Mouse (Mus musculus) intestine, embryonic 15.5 days (tissue): Measurements from ENCODE around the gene Emc6. TPM values are rescaled to one million over a fixed set of nuclear protein-coding genes. Genes with fewer than 3 reads are reported as not detected.

ENCODE experiments used
- ATAC-seq: fragments of 200-750 bp; cut with Nextera tagmentation; 2 replicates; pipeline ENCODE4 v1.8.0; 2017; ENCODE audit warnings: moderate TSS enrichment, moderate library complexity
- H3K27ac ChIP-seq: fragments of 300-500 bp; sonication (generic); 2 replicates; pipeline ENCODE4 v1.5.1; 2015; ENCODE audit warnings: mild to moderate bottlenecking, inconsistent platforms
- H3K27me3 ChIP-seq: fragments of 300-500 bp; sonication (generic); replicated peaks from 2 replicates; pipeline ENCODE4 v1.6.1; 2015; ENCODE audit warnings: inconsistent platforms
- H3K36me3 ChIP-seq: fragments of 300-500 bp; sonication (generic); 2 replicates; pipeline ENCODE4 v1.6.1; 2015; ENCODE audit warnings: inconsistent platforms
- H3K4me1 ChIP-seq: fragments of 300-500 bp; sonication (generic); replicated peaks from 2 replicates; pipeline ENCODE4 v1.6.1; 2015; ENCODE audit warnings: inconsistent platforms
- H3K4me2 ChIP-seq: fragments of 300-500 bp; sonication (generic); replicated peaks from 2 replicates; pipeline ENCODE4 v1.6.1; 2015; ENCODE audit warnings: mild to moderate bottlenecking, inconsistent platforms
- H3K4me3 ChIP-seq: fragments of 300-500 bp; sonication (generic); replicated peaks from 2 replicates; pipeline ENCODE4 v1.5.1; 2015; ENCODE audit warnings: inconsistent platforms
- H3K9ac ChIP-seq: fragments of 300-500 bp; sonication (generic); 2 replicates; pipeline ENCODE4 v1.6.1; 2015; ENCODE audit warnings: inconsistent platforms
- H3K9me3 ChIP-seq: fragments of 300-500 bp; sonication (generic); 2 replicates; pipeline ENCODE4 v1.6.1; 2016; ENCODE audit warnings: inconsistent platforms
- WGBS: fragments of 180-500 bp; shearing (Covaris S2); methylation state at CpG from one replicate; pipeline ENCODE4 v1.1.7; 2015; 5-methylcytosine and 5-hydroxymethylcytosine counted together
- polyA plus RNA-seq: library from polyadenylated mRNA; unstranded; fragments of >200 nt; fragmentation: Nextera tagmentation; extraction: Ambion mirVana; gene quantifications from 2 replicates; pipeline ENCODE4 v1.2.1, GENCODE M21; 2015

The Emc6 gene
- polyA plus RNA-seq, 1 experiment from 2014 or later, result 126 TPM

- no peak overlapping the region for H3K4me2 ChIP-seq
- WGBS, result 48% methylated on average over 1 of the region's 1 CpGs
Measured at GRCm38 (mm10) chr11:73144261-73144681, 32.6 kb downstream of the Emc6 start.

GRCm38 (mm10) chr11:73137591-73138501 is 39.0 kb downstream of the Emc6 start, which contains the start of gene Haspin:
Gene Haspin (minus strand): TSS chr11:73138294.
- H3K4me1 ChIP-seq, result peaks cover 9% of the 10 kb centered on the region; the same call in 1 of the 2 replicates
- H3K27me3 ChIP-seq, result no peaks in the 10 kb centered on the region
- H3K4me2 ChIP-seq, result peak within 1 kb of the TSS; percentile 63
- no peaks in the 10 kb centered on the region for H3K9me3 ChIP-seq
- H3K36me3 ChIP-seq, result peaks cover 6% of the 10 kb centered on the region; the same call in 1 of the 2 replicates
- H3K9ac ChIP-seq, result peak within 1 kb of the TSS; percentile 58
- WGBS, result under 1% methylated on average over 81 of the region's 84 CpGs
- peak within 1 kb of the TSS; percentile 78 for H3K4me3 ChIP-seq
- peak; percentile 97 for ATAC-seq
- 0 out of 2 replicates have a peak within 1 kb of the TSS, but pooled peaks have one; percentile 5 for H3K27ac ChIP-seq

More at GRCm38 (mm10) chr11:73144261-73144681, 32.6 kb downstream of the Emc6 start:
- Histone ChIP-seq H3K4me3 (no peak overlapping the region), H3K27me3 (no peaks in the 10 kb centered on the region), H3K4me1 (no peaks in the 10 kb centered on the region), H3K27ac (no peak overlapping the region), H3K36me3 (no peaks in the 10 kb centered on the region), H3K9ac (no peak overlapping the region), H3K9me3 (no peaks in the 10 kb centered on the region)
- no peak for ATAC-seq

GRCm38 (mm10) chr11:73137116-73137515 is 39.7 kb downstream of the Emc6 start:
- peak overlapping the region; percentile 58 for H3K9ac ChIP-seq
- H3K4me2 ChIP-seq, result peak overlapping the region; percentile 63
- peaks cover 8% of the 10 kb centered on the region; the same call in 1 of the 2 replicates for H3K36me3 ChIP-seq
- peak; percentile 15 for ATAC-seq
- H3K4me1 ChIP-seq, result peaks cover 9% of the 10 kb centered on the region; the same call in 1 of the 2 replicates
- no peaks in the 10 kb centered on the region for H3K9me3 ChIP-seq
- H3K27me3 ChIP-seq, result no peaks in the 10 kb centered on the region
- peak overlapping the region; percentile 78 for H3K4me3 ChIP-seq
- 15% methylated on average over 11 of the region's 11 CpGs for WGBS
- 0 out of 2 replicates have a peak overlapping the region, but pooled peaks have one; percentile 18 for H3K27ac ChIP-seq

GRCm38 (mm10) chr11:73136587-73136986 is 40.2 kb downstream of the Emc6 start:
- no peak for ATAC-seq
- Histone ChIP-seq H3K9ac (peak overlapping the region; percentile 58), H3K4me2 (peak overlapping the region; percentile 63), H3K36me3 (peaks cover 9% of the 10 kb centered on the region; the same call in 1 of the 2 replicates), H3K4me1 (peaks cover 9% of the 10 kb centered on the region; the same call in 1 of the 2 replicates), H3K4me3 (peak overlapping the region; percentile 78), H3K27me3 (no peaks in the 10 kb centered on the region), H3K9me3 (no peaks in the 10 kb centered on the region), H3K27ac (0 out of 2 replicates have a peak overlapping the region, but pooled peaks have one; percentile 18)
- WGBS, result 64% methylated on average over 6 of the region's 6 CpGs

- H3K36me3 ChIP-seq, result peaks cover 9% of the 10 kb centered on the region; the same call in 1 of the 2 replicates
- no peaks in the 10 kb centered on the region for H3K9me3 ChIP-seq
- H3K27me3 ChIP-seq, result no peaks in the 10 kb centered on the region
- peaks cover 9% of the 10 kb centered on the region; the same call in 1 of the 2 replicates for H3K4me1 ChIP-seq
- ATAC-seq, result no peak
- no peak overlapping the region for H3K9ac ChIP-seq
- peak overlapping the region; percentile 29 for H3K4me2 ChIP-seq
- H3K4me3 ChIP-seq, result no peak overlapping the region
- WGBS, result 86% methylated on average over 5 of the region's 5 CpGs
- H3K27ac ChIP-seq, result no peak overlapping the region
Measured at GRCm38 (mm10) chr11:73134222-73134621, 42.6 kb downstream of the Emc6 start.

GRCm38 (mm10) chr11:73132999-73133398 is 43.8 kb downstream of the Emc6 start:
- 97% methylated on average over 6 of the region's 6 CpGs for WGBS

GRCm38 (mm10) chr11:73131020-73131419 is 45.8 kb downstream of the Emc6 start:
- no peaks in the 10 kb centered on the region for H3K27me3 ChIP-seq
- H3K4me1 ChIP-seq, result peaks cover 3% of the 10 kb centered on the region; the same call in 1 of the 2 replicates
- no peak overlapping the region for H3K4me2 ChIP-seq
- 73% methylated on average over 7 of the region's 7 CpGs for WGBS
- no peak for ATAC-seq
- H3K4me3 ChIP-seq, result no peak overlapping the region
- H3K9ac ChIP-seq, result no peak overlapping the region
- peaks cover 9% of the 10 kb centered on the region; the same call in 1 of the 2 replicates for H3K36me3 ChIP-seq
- H3K9me3 ChIP-seq, result no peaks in the 10 kb centered on the region
- no peak overlapping the region for H3K27ac ChIP-seq

More at GRCm38 (mm10) chr11:73132999-73133398, 43.8 kb downstream of the Emc6 start:
- Histone ChIP-seq H3K9me3 (no peaks in the 10 kb centered on the region), H3K27me3 (no peaks in the 10 kb centered on the region), H3K4me2 (no peak overlapping the region), H3K36me3 (peaks cover 9% of the 10 kb centered on the region; the same call in 1 of the 2 replicates), H3K9ac (no peak overlapping the region), H3K4me1 (peaks cover 9% of the 10 kb centered on the region; the same call in 1 of the 2 replicates), H3K4me3 (no peak overlapping the region), H3K27ac (no peak overlapping the region)
- no peak for ATAC-seq

GRCm38 (mm10) chr11:73126495-73126894 is 50.3 kb downstream of the Emc6 start:
- Histone ChIP-seq H3K9me3 (no peaks in the 10 kb centered on the region), H3K27me3 (no peaks in the 10 kb centered on the region), H3K4me1 (no peaks in the 10 kb centered on the region), H3K4me2 (no peak overlapping the region), H3K9ac (no peak overlapping the region), H3K36me3 (no peaks in the 10 kb centered on the region), H3K27ac (no peak overlapping the region), H3K4me3 (no peak overlapping the region)
- no peak for ATAC-seq
- 87% methylated on average over 6 of the region's 6 CpGs for WGBS

Other genes with a start within 250 kb of the Emc6 start
- 23.5 and 25.5 TPM in 2 replicates for gene Atp2a3, start 215.9 kb downstream of the Emc6 start, polyA plus RNA-seq
- gene P2rx1, start 177.9 kb downstream of the Emc6 start, polyA plus RNA-seq, result 14.3 and 27.7 TPM in 2 replicates
- 8.5 and 8.6 TPM in 2 replicates for gene Camkk1, start 158.0 kb downstream of the Emc6 start, polyA plus RNA-seq
- 9.3 and 9.7 TPM in 2 replicates for gene Ncbp3, start 129.3 kb downstream of the Emc6 start, polyA plus RNA-seq
- 0.19 and 0.35 TPM in 2 replicates for gene Itgae, start 86.5 kb downstream of the Emc6 start, polyA plus RNA-seq
- 15.2 and 16.5 TPM in 2 replicates for gene Haspin, start 38.7 kb downstream of the Emc6 start, polyA plus RNA-seq
- gene P2rx5, start 16.6 kb downstream of the Emc6 start, polyA plus RNA-seq, result 0.09 TPM in 1 of 2 replicates, not detected in the other
- 208 and 212 TPM in 2 replicates for gene Tax1bp3, start within 50 bp of the Emc6 start, polyA plus RNA-seq
- 23.8 and 25.1 TPM in 2 replicates for gene Ctns, start 22.0 kb upstream of the Emc6 start, polyA plus RNA-seq
- gene Shpk, start 22.4 kb upstream of the Emc6 start, polyA plus RNA-seq, result 6.2 and 8.1 TPM in 2 replicates
- 0.10 TPM in 2 replicates for gene Trpv1, start 57.3 kb upstream of the Emc6 start, polyA plus RNA-seq
- 0.04 and 0.10 TPM in 2 replicates for gene Trpv3, start 90.4 kb upstream of the Emc6 start, polyA plus RNA-seq
- gene Aspa, start 152.6 kb upstream of the Emc6 start, polyA plus RNA-seq, result 0.94 and 1.3 TPM in 2 replicates
- not detected in 2 replicates for gene Gm49340, start 152.7 kb upstream of the Emc6 start, polyA plus RNA-seq
- gene Spata22, start 152.7 kb upstream of the Emc6 start, polyA plus RNA-seq, result 0.18 and 0.47 TPM in 2 replicates
- not detected in 2 replicates for gene Olfr20, start 173.7 kb upstream of the Emc6 start, polyA plus RNA-seq
- gene Olfr376, start 194.2 kb upstream of the Emc6 start, polyA plus RNA-seq, result not detected in 2 replicates
- not detected in 2 replicates for gene Olfr1, start 222.6 kb upstream of the Emc6 start, polyA plus RNA-seq